Mouse (Mus musculus) adipocyte (in vitro differentiated cells): ENCODE results near the gene Nmnat2.
A peak's percentile ranks its signal among the peaks of the same experiment; 100 is the strongest.

ENCODE experiments used
- DNase-seq: peaks from one replicate; pipeline ENCODE4 v3.0.0-alpha.2; 2016; ENCODE audit warnings: low spot score

Gene Nmnat2

GRCm38 (mm10) chr1:153019623-153020022 is 64.8 kb downstream of the Nmnat2 start:
- no peak for DNase-seq

- no peak for DNase-seq
Measured at GRCm38 (mm10) chr1:153021034-153021638, 66.3 kb downstream of the Nmnat2 start.

- no peak for DNase-seq
Measured at GRCm38 (mm10) chr1:153023018-153023417, 68.2 kb downstream of the Nmnat2 start.

- DNase-seq = no peak
Measured at GRCm38 (mm10) chr1:153023875-153024274, 69.1 kb downstream of the Nmnat2 start.

- no peak for DNase-seq
Measured at GRCm38 (mm10) chr1:153024453-153024852, 69.7 kb downstream of the Nmnat2 start.

- DNase-seq = no peak
Measured at GRCm38 (mm10) chr1:153031345-153031744, 76.6 kb downstream of the Nmnat2 start.

- no peak for DNase-seq
Measured at GRCm38 (mm10) chr1:153031954-153032353, 77.2 kb downstream of the Nmnat2 start.

- no peak for DNase-seq
Measured at GRCm38 (mm10) chr1:153033145-153033908, 78.5 kb downstream of the Nmnat2 start.

GRCm38 (mm10) chr1:153034064-153034463 is 79.3 kb downstream of the Nmnat2 start:
- no peak for DNase-seq

- DNase-seq = peak; percentile 61
Measured at GRCm38 (mm10) chr1:153035328-153035944, 80.6 kb downstream of the Nmnat2 start.

GRCm38 (mm10) chr1:153037353-153038345 is 82.9 kb downstream of the Nmnat2 start:
- no peak for DNase-seq

GRCm38 (mm10) chr1:153040091-153040490 is 85.3 kb downstream of the Nmnat2 start:
- peak; percentile 67 for DNase-seq

- no peak for DNase-seq
Measured at GRCm38 (mm10) chr1:153041046-153041445, 86.3 kb downstream of the Nmnat2 start.

GRCm38 (mm10) chr1:153042318-153042717 is 87.5 kb downstream of the Nmnat2 start:
- DNase-seq = peak; percentile 60

GRCm38 (mm10) chr1:153043332-153043731 is 88.5 kb downstream of the Nmnat2 start:
- no peak for DNase-seq

GRCm38 (mm10) chr1:153045368-153045767 is 90.6 kb downstream of the Nmnat2 start:
- DNase-seq = peak; percentile 87

GRCm38 (mm10) chr1:153048147-153048878 is 93.5 kb downstream of the Nmnat2 start:
- DNase-seq = peak; percentile 91

GRCm38 (mm10) chr1:153049451-153049850 is 94.7 kb downstream of the Nmnat2 start:
- DNase-seq = peak; percentile 49

GRCm38 (mm10) chr1:153051474-153051873 is 96.7 kb downstream of the Nmnat2 start:
- no peak for DNase-seq

- no peak for DNase-seq
Measured at GRCm38 (mm10) chr1:153053619-153054018, 98.8 kb downstream of the Nmnat2 start.
